Mouse (Mus musculus) kidney, adult 2 months (tissue): Measurements from ENCODE around the gene Masp2. TPM values are rescaled to one million over a fixed set of nuclear protein-coding genes. Genes with fewer than 3 reads are reported as not detected.

Experiments
- DNase-seq: peaks from one replicate; pipeline ENCODE4 v3.0.0; 2021
- H3K27ac ChIP-seq: fragments of 200-500 bp; 2 replicates; pipeline ENCODE4 v1.5.1; 2012; ENCODE audit warnings: low read depth, low read length, control low read depth, inconsistent platforms; ENCODE audit not compliant: insufficient read depth
- H3K27me3 ChIP-seq: fragments of 200-500 bp; replicated peaks from 2 replicates; pipeline ENCODE4 v1.6.1; 2012; ENCODE audit warnings: mild to moderate bottlenecking, moderate library complexity, low read length, inconsistent platforms; ENCODE audit not compliant: control insufficient read depth, insufficient read depth
- H3K36me3 ChIP-seq: fragments of 200-500 bp; 2 replicates; pipeline ENCODE4 v1.6.1; 2012; ENCODE audit warnings: mild to moderate bottlenecking, moderate library complexity, low read length, inconsistent platforms; ENCODE audit not compliant: control insufficient read depth, insufficient read depth
- H3K4me1 ChIP-seq: fragments of 200-500 bp; 2 replicates; pipeline ENCODE4 v1.6.1; 2011; ENCODE audit warnings: low read length; ENCODE audit not compliant: control insufficient read depth, insufficient read depth
- H3K4me3 ChIP-seq: fragments of 200-500 bp; 2 replicates; pipeline ENCODE4 v1.5.1; 2011; ENCODE audit warnings: mild to moderate bottlenecking, low read depth, low read length, control low read depth; ENCODE audit not compliant: insufficient read depth
- CTCF ChIP-seq: fragments of 200-500 bp; conservative IDR thresholded peaks from 2 replicates; pipeline ENCODE4 v1.5.1; 2011; ENCODE audit warnings: low read depth, mild to moderate bottlenecking, control low read depth, low read length, moderate library complexity, mixed read lengths; ENCODE audit not compliant: insufficient read depth, insufficient read length
- POLR2A ChIP-seq: fragments of 200-500 bp; IDR thresholded peaks from one replicate; pipeline ENCODE4 v1.6.1; 2011; ENCODE audit warnings: low read depth, low read length, control low read depth
- WGBS: fragments of 180-500 bp; shearing (Covaris S2); methylation state at CpG from one replicate; pipeline ENCODE4 v1.1.7; 2018; 5-methylcytosine and 5-hydroxymethylcytosine counted together
- polyA plus RNA-seq: library from polyadenylated mRNA; depleted of rRNA; stranded (reverse); fragments of >200 nt; gene quantifications from 2 replicates; pipeline ENCODE4 v1.2.3, GENCODE M21; 2012; rRNA removed

Gene Masp2
- polyA plus RNA-seq, 1 experiment, result 1.7 TPM

- Histone ChIP-seq H3K27me3 (no peaks in the 10 kb centered on the region), H3K27ac (no peak overlapping the region), H3K36me3 (no peaks in the 10 kb centered on the region), H3K4me1 (no peaks in the 10 kb centered on the region; the same call in 1 of the 2 replicates), H3K4me3 (no peak overlapping the region)
- 22% methylated on average over 21 of the region's 21 CpGs for WGBS
- TF ChIP-seq CTCF (peak; percentile 78), POLR2A (no peak)
- peak; percentile 77 for DNase-seq
Measured at GRCm38 (mm10) chr4:148662168-148662965, 60.0 kb downstream of the Masp2 start.

DNA sequence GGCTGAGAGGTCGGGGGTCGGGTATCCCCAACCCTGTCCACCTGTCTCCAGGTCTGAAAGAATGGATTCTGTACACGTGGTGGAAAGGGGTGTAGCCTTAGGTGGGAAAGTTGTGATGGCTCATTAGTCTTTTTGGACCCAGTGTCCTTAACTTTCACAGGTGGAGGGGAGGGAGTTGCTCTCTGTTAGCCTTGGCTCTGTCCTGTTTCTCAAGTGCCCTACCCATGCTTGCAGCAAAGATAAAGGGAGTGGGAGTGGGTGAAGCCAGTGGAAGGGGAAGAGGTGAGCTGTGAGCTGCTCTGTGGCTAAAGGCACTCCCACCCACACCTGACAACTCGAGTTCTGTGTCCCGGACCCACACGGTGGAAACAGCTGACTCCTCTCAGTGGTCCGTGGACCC lies 61.0 kb downstream of the Masp2 start:
- Histone ChIP-seq H3K27ac (no peak overlapping the region), H3K36me3 (no peaks in the 10 kb centered on the region), H3K27me3 (no peaks in the 10 kb centered on the region), H3K4me1 (no peaks in the 10 kb centered on the region; the same call in 1 of the 2 replicates), H3K4me3 (no peak overlapping the region)
- WGBS, result 62% methylated on average over 7 of the region's 7 CpGs
- TF ChIP-seq CTCF (no peak), POLR2A (no peak)
- no peak for DNase-seq

- Histone ChIP-seq H3K27me3 (no peaks in the 10 kb centered on the region), H3K27ac (no peak overlapping the region), H3K4me1 (no peaks in the 10 kb centered on the region; the same call in 1 of the 2 replicates), H3K4me3 (no peak overlapping the region), H3K36me3 (no peaks in the 10 kb centered on the region)
- TF ChIP-seq POLR2A (no peak), CTCF (no peak)
- no peak for DNase-seq
- WGBS, result 83% methylated on average over 6 of the region's 6 CpGs
Measured at GRCm38 (mm10) chr4:148664021-148664420, 61.7 kb downstream of the Masp2 start.

Other genes starting within 250 kb of the Masp2 start
- gene Ubiad1, start 157.8 kb upstream of the Masp2 start, polyA plus RNA-seq, result 50.8 and 61.6 TPM in 2 replicates
- 39.8 and 50.1 TPM in 2 replicates for gene Mtor, start 153.9 kb upstream of the Masp2 start, polyA plus RNA-seq
- gene Angptl7, start 102.1 kb upstream of the Masp2 start, polyA plus RNA-seq, result 27.3 and 30.0 TPM in 2 replicates
- 21.8 TPM in 2 replicates for gene Exosc10, start 44.1 kb upstream of the Masp2 start, polyA plus RNA-seq
- 33.1 and 33.9 TPM in 2 replicates for gene Srm, start 11.1 kb upstream of the Masp2 start, polyA plus RNA-seq
- gene Tardbp, start 24.5 kb downstream of the Masp2 start, polyA plus RNA-seq, result 67.3 and 93.3 TPM in 2 replicates
- 0.17 TPM in 1 of 2 replicates, not detected in the other for gene Gm572, start 40.8 kb downstream of the Masp2 start, polyA plus RNA-seq
- 13.5 and 14.7 TPM in 2 replicates for gene Casz1, start 201.9 kb downstream of the Masp2 start, polyA plus RNA-seq